Mouse (Mus musculus) kidney, postnatal 25 days (tissue): ENCODE data around the gene Usp4.
"Not testable (repeated sequence)": the region's sequence is repeated elsewhere in the genome, so short reads cannot be mapped to it uniquely, and the experiment has no call there.

ENCODE experiments used
- DNase-seq, 2 experiments: peaks; one replicate each; pipeline ENCODE4 v3.0.0; 2021; ENCODE audit warnings: mixed read lengths in 2 of 2

Gene Usp4

GRCm38 (mm10) chr9:108347540-108348289 is at the start of gene Usp4:
TSS of gene Usp4 (plus strand) at chr9:108347853.
- DNase-seq, result peak; percentile 95 to 96

- no peak for DNase-seq
These were observed 45.8 kb upstream of the Usp4 start for GRCm38 (mm10) chr9:108301853-108302252.

- no peak for DNase-seq
These were observed 42.9 kb upstream of the Usp4 start for GRCm38 (mm10) chr9:108304716-108305115.

GRCm38 (mm10) chr9:108305170-108305569 is 42.5 kb upstream of the Usp4 start:
- DNase-seq, result peak in 1 of 2 experiments; percentile 51

GRCm38 (mm10) chr9:108305629-108306520 is 41.8 kb upstream of the Usp4 start, which contains the start of the genes Rhoa and Tcta:
TSS of gene Rhoa (plus strand) at chr9:108306129.
TSS of gene Tcta (minus strand) at chr9:108306160.
- peak; percentile 98 to 99 for DNase-seq

- DNase-seq, result peak; percentile 85 to 94
These were observed 41.1 kb upstream of the Usp4 start for GRCm38 (mm10) chr9:108306571-108306980.

- DNase-seq, result no peak
These were observed 40.4 kb upstream of the Usp4 start for GRCm38 (mm10) chr9:108307021-108307807.

GRCm38 (mm10) chr9:108308141-108308540 is 39.5 kb upstream of the Usp4 start:
- no peak for DNase-seq

GRCm38 (mm10) chr9:108317572-108317971 is 30.1 kb upstream of the Usp4 start:
- peak; percentile 32 to 46 for DNase-seq

- DNase-seq, result no peak
These were observed 29.2 kb upstream of the Usp4 start for GRCm38 (mm10) chr9:108318462-108318861.

GRCm38 (mm10) chr9:108322054-108322453 is 25.6 kb upstream of the Usp4 start:
- DNase-seq, result not testable (repeated sequence)

- no peak for DNase-seq
These were observed 22.9 kb upstream of the Usp4 start for GRCm38 (mm10) chr9:108324784-108325183.

- DNase-seq, result no peak
These were observed 21.8 kb upstream of the Usp4 start for GRCm38 (mm10) chr9:108325811-108326210.

GRCm38 (mm10) chr9:108337848-108338550 is 9.7 kb upstream of the Usp4 start:
- no peak for DNase-seq

- DNase-seq, result no peak
These were observed 9.1 kb upstream of the Usp4 start for GRCm38 (mm10) chr9:108338551-108338885.

GRCm38 (mm10) chr9:108338886-108339781 is 8.5 kb upstream of the Usp4 start, which contains the start of gene Gpx1:
TSS of gene Gpx1 (plus strand) at chr9:108338903.
- peak; percentile 96 to 98 for DNase-seq

GRCm38 (mm10) chr9:108339886-108340257 is 7.8 kb upstream of the Usp4 start:
- DNase-seq, result peak; percentile 35 to 65

GRCm38 (mm10) chr9:108340258-108341138 is 7.2 kb upstream of the Usp4 start:
- peak; percentile 22 to 44 for DNase-seq

GRCm38 (mm10) chr9:108341139-108341475 is 6.5 kb upstream of the Usp4 start:
- peak in 1 of 2 experiments; percentile 45 for DNase-seq

- peak; percentile 24 to 55 for DNase-seq
These were observed 5.9 kb upstream of the Usp4 start for GRCm38 (mm10) chr9:108341801-108342200.
